Mouse (Mus musculus): ENCODE measurements at regions not wholly inside any gene's neighbourhood (a gene's known extent, or its start where the extent isn't known, plus 50 kb on each side); places are given as distances from the start of the nearest gene placed in this dataset.

DNA sequence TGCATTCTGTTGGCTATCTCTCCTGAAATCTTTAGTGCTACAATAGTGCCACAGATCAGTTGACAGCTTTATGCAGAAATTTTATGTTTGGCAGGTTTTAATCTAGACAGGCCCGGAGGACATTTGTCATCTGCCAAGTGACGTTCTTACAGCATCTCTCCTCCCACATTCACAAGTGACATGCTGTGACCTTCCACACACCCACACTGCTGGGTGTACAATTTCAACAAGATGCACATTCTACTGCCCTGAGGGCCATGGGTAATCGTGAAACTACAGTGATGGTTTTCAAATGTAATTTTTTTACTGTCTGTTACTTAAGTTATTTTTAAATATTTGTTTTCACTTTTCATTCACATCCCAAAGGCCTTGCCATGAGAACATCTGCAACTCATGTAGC, 639.2 kb upstream of the Gm11114 start:
- no peak for DNase-seq (ENCODE audit: low read depth, low spot score)

DNA sequence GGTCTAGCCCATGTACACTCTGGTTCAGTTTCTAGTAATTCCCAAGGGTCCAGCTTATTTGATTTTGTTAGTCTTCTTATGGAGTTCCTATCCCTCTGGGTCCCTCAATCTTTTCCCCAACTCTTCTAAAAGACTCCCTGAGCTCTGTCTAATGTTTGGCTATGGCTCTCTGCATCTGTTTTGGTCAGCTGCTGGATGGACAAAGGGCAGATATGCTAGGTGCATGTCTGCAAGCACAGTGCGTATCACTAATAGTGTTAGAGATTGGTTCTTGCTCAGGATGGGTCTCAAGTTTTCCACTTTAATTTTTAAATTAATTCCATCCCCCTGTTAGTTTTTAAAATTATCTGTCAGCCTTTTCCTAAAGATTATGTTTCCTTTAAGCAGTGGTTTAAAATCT, 634.2 kb upstream of the Gm11114 start:
- DNase-seq (ENCODE audit: low read depth, low spot score): no peak

DNA sequence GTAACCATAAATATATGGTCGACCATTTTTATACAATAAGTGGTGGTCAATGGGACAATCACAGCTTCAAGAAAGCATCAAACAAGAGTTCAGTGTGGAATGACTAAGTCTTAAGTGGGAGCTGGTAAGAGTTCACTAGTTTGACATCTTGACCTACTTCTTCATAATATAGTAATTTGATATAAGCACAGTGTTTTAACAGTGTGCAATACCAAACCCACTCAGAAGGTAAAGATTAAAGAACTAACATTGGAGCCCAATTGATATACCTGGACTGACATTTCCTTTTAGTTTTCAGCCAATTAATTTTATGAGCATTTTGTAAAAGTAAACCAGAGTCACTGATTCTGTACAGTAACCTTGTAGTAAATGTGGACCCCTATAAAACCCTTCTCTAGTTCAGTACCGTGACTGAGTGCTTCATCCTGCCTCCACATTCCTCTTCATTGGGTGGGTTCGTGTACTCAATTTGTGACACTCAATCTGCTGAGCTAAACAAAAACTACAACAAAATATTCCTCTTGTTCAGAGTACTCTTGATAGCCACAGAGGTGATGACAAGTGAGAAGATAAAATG, 593.9 kb upstream of the Gm11114 start:
- DNase-seq (ENCODE audit: low read depth, low spot score): no peak

- DNase-seq (ENCODE audit: low read depth, low spot score): peak; percentile 18
Measured at GRCm38 (mm10) chr9:84719396-84719795, 593.2 kb upstream of the Gm11114 start.

DNA sequence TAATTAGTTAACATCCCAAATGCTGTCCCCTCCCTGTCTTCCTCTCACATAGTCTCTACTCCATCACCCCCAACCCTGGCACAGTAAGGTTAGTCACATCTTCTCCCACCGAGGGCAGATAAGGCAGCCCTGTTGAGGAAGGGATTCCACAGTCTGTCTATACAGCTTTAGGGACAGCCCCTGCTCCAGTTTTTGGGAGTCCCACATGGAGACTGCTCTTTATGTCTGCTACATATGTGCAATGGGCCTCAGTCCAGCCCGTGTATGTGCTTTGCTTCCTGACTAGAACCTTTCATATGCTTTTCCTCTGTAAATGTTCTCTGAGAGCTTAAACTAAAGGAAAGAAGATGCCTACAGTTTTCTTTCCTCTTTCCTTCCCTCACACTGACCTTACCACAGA, 592.1 kb upstream of the Gm11114 start:
- DNase-seq (ENCODE audit: low read depth, low spot score): no peak

DNA sequence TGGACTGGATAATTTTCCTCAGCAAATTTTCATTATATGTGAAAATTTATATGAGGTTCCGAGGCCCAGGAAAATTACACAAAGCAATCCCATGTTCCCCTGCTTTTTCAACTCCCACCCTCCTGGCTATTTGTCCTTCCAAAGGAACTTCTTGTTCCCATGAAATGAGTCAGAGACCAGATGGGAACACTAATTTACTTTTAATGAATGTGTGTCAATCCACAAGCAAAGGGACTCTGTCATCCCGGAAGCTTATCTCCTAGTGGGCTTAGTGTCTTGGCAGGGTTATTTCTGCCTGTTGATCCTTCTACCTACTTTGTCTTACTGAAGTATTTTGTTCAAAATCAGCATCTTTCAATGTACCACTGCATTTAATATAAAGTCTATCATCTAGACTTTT, 573.3 kb upstream of the Gm11114 start:
- DNase-seq (ENCODE audit: low read depth, low spot score): no peak

DNA sequence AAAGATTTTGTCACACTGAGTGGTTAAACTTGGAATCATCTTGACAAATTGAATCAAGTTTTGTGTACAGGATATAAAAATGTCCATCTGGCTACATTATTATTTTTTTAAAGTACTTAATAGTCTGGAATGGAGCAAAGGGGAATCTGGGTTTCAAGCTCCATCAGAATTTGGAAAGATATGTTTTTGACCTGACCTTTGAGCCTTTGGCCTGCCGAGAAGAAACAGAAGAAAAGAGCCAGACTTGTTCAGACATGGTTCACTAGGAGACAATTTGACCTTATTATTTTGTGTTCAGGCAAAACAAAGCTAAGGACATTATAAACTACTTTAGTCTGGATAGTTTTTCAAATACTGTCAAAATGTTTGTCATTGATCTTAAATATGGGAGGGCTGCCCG, 572.2 kb upstream of the Gm11114 start:
- DNase-seq (ENCODE audit: low read depth, low spot score): no peak

DNA sequence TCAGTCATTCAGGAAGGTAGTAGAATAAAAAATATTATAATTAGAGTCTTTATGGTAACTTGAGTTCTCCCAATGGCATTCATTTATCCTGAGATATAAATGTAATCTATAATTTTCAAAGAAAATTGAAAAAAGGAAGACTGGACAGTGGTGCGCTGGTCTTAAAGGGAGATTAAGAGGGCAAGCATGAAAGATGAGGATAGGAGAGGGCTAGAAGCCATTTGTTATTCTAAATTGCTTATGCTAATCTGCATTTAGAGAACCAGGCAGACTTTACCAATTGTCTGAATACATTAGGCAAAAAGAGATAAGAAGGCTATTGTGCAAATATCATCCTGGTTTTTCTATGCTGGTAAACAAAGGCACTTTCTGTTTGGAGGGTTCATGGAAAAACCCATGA, 558.2 kb upstream of the Gm11114 start:
- DNase-seq (ENCODE audit: low read depth, low spot score): no peak

DNA sequence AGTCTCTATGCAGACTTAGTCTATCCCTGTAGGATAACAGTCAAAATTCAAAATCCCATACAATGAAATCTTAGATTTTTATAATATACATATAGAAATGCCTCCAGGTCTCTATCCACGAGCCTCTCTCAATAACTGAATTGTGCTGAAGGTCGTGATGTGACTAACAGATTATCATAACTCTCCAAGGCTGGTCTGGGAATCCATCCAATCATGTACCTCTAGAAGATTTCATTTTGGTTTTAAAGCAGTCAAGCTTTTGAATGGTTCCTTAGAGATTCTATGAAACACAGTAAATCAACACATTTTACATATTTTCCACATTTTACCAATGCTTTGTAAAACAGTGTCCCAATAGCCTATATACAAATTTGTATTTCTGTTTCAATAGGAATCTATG, 557.7 kb upstream of the Gm11114 start:
- DNase-seq (ENCODE audit: low read depth, low spot score): no peak

DNA sequence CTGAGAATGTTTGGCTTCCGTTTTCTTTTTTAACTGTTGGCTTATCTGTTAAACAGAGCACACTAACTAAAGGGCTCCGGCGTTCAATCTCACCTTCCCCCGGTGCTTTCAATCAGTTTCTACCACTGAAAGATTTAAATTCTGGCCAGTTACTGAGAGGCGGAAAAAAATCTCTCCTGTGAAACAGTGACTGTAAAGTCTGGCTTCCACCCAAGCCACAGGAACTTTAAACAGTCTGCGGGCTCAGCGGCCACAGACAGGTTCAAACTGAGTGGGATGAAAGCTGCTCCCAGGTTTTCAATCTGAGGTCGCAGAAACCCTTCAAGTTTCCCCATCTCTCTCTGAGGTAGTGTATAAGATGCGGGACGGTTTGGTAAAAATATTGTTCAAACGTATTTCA, 538.2 kb upstream of the Gm11114 start:
- no peak for DNase-seq (ENCODE audit: low read depth, low spot score)

- DNase-seq (ENCODE audit: low read depth, low spot score): no peak
Measured at GRCm38 (mm10) chr9:84775190-84775589, 537.4 kb upstream of the Gm11114 start.

GRCm38 (mm10) chr9:84779125-84779524, 533.4 kb upstream of the Gm11114 start:
- no peak for DNase-seq (ENCODE audit: low read depth, low spot score)

DNA sequence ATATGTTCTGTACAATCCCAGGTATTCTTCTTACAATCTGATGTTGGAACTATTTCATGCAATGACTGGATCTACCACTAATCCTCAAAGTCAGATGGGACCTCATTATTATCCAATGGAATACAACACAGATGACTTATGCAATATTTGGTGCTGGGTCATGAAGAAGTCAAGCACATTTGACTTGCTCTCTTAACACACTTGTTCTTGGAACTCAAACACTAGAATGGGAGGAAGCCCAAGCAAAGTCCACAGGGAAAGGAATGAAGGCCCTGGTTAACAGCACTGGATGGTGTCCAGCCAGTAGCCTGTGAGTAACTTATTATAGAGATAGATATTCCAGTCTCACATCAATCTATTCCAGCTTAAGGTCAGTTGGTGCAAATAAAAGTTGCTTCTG, 486.8 kb upstream of the Gm11114 start:
- DNase-seq (ENCODE audit: low read depth, low spot score): no peak

DNA sequence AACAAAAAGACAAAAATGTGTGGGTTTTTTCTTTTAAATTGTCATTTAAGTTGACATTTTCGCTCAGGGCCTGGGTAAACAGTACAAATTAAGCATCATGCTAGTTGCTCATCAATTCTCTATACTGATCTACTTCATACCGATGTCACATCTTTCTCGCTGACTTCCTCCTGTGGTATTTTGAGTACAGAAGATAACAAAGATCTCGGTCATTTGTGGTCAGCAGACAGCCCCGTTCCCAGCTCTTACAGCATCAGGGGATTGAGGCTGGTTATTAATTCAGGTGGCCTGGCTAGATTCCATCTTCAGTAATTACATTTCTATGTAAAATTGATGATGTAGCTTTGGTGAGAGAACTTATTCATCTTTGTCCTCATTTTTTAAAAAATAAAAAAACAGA, 483.6 kb upstream of the Gm11114 start:
- DNase-seq (ENCODE audit: low read depth, low spot score): no peak

GRCm38 (mm10) chr9:84830639-84831038, 481.9 kb upstream of the Gm11114 start:
- DNase-seq (ENCODE audit: low read depth, low spot score): no peak

DNA sequence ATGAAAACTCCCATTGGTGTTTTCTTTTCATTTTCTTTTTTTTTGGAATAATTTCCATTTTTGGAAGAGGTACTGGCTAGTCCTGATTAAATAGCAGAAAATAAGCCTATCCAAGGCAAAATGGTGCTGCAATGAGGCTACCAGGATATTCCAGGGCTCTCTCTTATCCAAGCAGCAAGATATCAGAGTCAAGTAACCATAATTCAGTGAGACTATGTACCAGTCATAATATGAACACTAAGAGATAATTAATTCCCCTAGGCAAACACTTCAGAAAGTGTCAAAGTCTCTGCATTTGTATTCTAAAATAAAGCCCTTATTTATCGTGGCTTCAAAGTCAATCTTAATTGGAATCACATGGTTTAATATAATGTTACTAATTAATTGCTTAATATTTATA, 475.1 kb upstream of the Gm11114 start:
- no peak for DNase-seq (ENCODE audit: low read depth, low spot score)

DNA sequence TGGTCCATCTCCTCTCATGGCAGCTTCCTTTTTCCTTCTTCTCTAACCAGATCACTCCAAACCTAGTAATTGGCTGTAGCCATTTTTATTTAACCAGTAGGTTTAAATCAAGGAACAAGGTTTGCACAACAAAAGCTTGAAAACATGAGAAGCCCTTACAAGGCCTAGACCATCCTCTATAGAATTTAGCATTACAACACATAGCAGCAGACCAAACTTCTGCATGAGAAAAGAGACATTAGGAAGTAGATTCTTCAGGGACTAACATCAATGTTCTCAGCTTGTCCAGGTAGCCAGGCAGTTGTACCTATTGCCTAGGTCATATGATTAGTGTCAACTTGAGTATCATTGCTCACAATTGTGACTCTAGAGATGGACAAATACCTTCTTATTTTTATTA, 468.6 kb upstream of the Gm11114 start:
- DNase-seq (ENCODE audit: low read depth, low spot score): peak; percentile 68

DNA sequence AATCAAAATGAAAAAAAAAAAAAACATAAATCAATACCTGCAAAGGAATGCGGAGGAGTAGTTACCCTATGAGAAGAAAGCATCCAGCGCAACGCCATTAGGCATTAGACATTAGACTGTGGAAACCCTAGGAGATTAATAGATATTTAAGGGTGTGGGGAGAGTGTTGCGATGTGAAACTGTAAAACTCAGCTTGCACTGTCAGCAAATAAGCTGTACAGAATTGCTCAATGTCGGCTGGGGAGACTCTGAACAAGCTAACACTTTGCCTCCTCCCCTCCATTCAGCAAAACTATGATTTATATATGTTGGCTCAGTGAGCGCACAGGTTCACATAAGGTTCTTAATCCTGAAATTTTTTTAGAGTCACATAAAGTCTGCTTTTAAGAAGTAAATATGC, 451.0 kb upstream of the Gm11114 start:
- DNase-seq (ENCODE audit: low read depth, low spot score): no peak

DNA sequence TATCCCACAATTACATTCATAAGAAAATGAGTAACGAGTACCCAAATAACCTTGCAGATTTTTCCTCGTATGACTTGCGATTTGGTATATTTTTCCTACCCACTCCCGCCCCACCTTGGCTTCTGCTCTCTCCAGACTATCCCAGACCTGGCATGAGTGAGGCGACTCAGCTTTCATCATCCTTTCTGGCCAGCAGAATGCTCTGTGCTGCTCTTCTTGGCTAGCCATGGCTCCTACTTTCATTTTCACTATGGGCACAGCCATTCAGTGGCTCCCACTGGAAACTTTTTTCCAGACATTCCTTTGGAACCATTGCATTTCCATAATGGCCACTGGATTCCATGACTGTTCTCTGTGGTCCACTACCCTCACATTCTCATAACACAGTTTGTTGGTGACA, 449.1 kb upstream of the Gm11114 start:
- no peak for DNase-seq (ENCODE audit: low read depth, low spot score)

GRCm38 (mm10) chr9:84894148-84894547, 418.4 kb upstream of the Gm11114 start:
- no peak for DNase-seq (ENCODE audit: low read depth, low spot score)

GRCm38 (mm10) chr9:84896073-84896472, 416.5 kb upstream of the Gm11114 start:
- no peak for DNase-seq (ENCODE audit: low read depth, low spot score)

GRCm38 (mm10) chr9:84900643-84901042, 411.9 kb upstream of the Gm11114 start:
- no peak for DNase-seq (ENCODE audit: low read depth, low spot score)

- DNase-seq (ENCODE audit: low read depth, low spot score): no peak
Measured at GRCm38 (mm10) chr9:84906244-84906643, 406.3 kb upstream of the Gm11114 start.

GRCm38 (mm10) chr9:84913321-84913720, 399.3 kb upstream of the Gm11114 start:
- DNase-seq (ENCODE audit: low read depth, low spot score): no peak
